Mouse (Mus musculus): Measurements from ENCODE around the gene Susd6.

Susd6 gene

GRCm38 (mm10) chr12:80883278-80883677 is 93.0 kb downstream of the Susd6 start:
- DNase-seq: no peak

DNA sequence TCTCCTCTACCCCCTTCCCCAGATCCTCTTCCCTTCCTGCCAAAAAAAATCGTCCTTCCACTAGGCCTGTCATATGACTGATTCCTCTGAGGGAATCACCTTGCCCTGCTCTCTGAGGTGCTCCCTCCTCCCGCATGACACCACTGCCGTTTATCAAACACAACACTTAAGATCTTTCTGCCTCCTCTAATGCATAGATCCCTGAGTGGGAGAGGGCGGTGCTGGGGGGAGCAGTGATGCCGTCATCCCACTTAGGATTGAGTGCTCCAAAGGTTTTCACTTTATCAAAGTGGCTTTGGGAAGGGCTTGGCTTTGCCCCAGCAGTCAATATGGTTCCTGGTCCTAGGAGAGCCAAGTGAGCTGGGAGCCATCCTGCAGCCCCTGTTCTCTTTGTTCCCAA is 93.6 kb downstream of the Susd6 start:
- DNase-seq: no peak

DNA sequence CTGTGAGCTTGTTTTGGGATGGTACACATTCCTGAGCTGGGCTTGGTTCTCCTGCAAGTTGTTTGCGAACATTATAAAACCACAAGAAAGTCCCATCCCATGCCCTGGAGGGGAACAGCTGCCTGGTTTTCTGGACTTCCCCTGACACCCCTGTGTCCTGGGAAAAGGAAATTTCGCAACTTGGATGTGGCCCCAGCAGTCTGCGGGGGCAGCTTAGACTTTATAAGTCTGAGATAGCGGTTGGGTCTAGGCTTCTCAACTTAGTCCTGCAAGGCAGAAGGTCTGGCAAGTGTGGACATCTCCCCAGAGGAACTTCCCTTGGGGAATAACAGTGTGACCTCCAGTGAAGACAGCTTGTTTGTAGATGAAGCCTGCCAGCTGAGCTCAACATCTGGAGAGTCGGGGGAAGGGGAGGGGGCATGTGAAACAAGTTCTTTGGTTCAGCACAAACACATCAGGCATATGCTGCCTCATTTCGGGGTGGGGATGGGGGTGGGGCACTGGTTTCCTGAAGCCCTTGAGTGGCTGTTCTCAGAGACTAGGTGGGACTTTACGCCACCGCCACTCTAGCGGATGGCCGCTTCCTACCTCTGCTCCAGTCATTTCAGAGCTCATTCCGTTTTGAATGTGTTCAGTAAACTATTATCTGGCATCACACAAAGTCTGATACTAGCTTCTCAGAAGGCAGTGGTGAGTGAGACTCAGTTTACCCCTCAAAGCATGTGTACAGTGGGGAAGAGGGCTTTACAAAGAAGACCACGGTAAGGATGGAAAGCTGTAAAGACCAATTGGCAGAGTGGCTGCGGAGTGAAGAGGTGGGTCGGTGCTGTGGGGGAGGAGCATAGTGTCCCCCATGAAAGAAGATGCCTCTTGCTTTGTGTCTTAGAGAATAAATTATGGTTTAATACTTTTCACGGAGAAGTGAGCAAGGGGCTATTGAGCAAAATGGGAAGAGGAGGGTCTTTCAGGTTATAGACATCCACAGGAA is 95.3 kb downstream of the Susd6 start:
- DNase-seq: no peak

GRCm38 (mm10) chr12:80887036-80887435 is 96.7 kb downstream of the Susd6 start:
- no peak for DNase-seq

GRCm38 (mm10) chr12:80889331-80889730 is 99.0 kb downstream of the Susd6 start:
- DNase-seq: no peak

- DNase-seq: no peak
Measured at GRCm38 (mm10) chr12:80891074-80891473, 100.8 kb downstream of the Susd6 start.

DNA sequence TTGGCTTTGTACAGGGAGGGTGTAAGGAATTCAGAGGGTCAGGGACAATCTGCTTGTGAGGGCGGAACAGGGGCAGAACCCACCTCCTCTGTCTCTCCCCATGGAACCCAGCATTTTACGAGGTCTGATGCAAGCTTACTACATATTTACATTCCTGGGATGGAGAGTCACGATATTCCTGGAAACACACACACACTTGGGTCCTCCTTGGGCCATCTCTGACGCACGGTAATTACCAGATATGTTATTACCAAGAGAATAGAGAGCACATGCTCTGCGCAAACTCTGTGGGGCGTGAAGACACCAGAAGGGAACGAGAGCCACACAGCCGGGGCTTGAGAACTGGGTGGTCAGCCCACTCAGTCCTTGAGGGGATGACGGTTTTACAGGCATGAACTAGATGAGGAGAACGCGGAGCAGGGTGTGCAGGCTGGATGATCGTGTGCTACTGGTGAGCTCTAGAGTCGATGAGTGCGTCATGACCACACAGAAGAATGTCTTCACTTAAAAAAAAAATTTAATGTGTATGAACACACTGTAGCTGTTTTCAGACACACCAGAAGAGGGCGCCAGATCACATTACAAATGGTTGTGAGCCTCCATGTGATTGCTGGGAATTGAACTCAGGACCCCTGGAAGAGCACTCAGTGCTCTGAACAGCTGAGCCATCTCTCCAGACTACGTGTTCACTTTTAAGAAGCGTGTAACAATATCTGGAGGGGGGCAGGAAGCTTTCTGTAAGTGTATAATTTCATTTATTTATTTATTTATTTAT is 103.6 kb downstream of the Susd6 start:
- peak in 1 of 2 experiments; percentile 24 for DNase-seq

GRCm38 (mm10) chr12:80894973-80895570 is 104.8 kb downstream of the Susd6 start:
- peak; percentile 82 to 84 for DNase-seq

DNA sequence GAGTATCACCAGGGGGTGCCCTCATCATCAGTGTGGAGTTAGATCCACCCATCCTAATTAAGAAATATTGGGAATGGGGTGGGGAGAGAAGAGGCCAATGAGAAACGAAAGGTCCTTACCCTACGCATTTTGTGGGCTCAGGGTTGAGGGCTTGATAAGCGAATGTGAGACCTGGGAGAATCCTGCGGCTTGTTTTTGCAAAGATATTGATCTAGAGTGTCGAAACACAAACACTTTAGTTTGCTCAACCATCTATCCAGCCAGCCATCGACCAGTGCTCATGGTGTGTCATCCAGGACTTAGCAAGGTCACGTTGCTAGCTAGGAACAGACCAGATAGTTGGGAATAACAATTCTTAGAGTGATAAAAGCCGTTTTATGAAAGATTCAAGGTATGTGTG is 119.3 kb downstream of the Susd6 start:
- DNase-seq: no peak

GRCm38 (mm10) chr12:80917764-80918163 is 127.5 kb downstream of the Susd6 start:
- no peak for DNase-seq

DNA sequence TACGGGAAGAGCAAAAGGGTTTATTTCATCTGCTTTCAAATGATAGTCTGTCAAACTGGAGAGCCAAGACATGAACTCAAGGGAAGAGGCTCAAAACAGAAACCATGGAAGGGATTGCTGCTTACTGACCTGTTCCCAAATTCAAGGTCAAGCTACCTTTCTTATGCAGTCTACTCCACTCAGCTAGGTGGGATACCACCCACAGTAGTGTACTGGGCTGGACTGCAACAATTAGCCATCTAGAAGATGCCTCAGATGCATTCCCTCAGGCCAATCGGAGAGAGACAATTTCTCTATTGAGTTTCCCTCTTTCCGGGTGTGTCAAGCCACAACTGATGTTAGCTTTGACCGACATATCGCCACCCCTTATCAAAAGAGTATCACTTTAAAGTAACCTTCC is 131.0 kb downstream of the Susd6 start:
- no peak for DNase-seq

DNA sequence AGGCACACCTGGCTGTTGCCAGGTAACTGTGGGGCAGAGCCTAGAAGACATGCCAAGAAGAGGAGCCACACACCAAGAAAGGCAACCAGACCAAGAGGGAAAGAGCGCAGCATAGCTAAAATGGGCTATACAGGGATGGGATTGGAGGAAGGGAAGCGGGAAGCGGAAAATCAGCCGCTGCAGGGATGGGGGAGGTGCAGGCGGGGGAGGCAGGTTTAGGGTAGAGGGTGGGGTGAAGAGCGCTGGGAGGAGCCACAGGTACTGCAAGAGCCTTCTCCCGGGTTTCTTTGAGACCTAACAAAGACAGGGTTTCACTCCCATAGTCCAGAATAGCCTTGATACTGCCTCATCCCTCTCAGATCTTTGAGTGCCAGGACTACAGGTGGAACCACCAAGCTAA is 132.6 kb downstream of the Susd6 start:
- DNase-seq: no peak

- DNase-seq: no peak
Measured at GRCm38 (mm10) chr12:80923602-80924001, 133.3 kb downstream of the Susd6 start.

GRCm38 (mm10) chr12:80924205-80924604 is 133.9 kb downstream of the Susd6 start:
- no peak for DNase-seq

DNA sequence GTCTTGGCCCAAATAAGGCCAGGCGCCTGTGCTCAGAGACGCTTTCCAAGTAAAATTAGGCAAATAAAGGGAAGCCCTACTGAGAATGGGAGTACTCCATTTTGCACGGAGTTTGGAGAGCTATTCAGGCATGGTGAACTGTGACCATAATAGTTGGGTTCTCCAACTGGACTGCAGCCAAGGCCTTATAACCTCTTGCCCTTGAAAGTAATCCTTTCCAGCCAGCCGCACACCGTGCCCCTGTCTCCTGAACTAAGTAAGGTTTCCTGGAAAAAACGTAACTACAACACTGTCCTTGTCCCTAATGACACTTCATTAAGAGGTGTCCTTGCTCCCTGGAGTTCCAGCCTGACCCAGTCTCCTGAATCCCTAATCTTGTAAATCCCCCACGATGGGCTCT is 135.6 kb downstream of the Susd6 start:
- no peak for DNase-seq

DNA sequence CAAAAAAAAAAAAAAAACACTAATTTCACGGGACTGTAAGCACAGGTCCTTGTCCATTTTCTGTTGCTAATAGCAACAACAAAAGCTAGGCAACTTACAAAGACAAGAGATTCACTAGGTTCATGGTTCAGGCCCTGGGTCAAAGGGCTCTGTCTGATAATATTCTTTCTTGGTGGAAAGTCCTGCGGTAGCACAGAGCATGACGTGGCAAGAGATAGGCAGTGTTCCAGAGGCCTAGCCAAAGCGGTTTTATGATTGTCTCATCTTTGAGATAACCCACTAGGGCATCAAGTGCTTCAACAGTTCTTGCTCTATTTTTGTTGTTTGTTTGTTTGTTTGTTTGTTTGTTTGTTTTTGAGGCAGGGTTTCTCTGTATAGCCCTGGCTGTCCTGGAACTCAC is 136.2 kb downstream of the Susd6 start:
- DNase-seq: no peak

GRCm38 (mm10) chr12:80927518-80927917 is 137.2 kb downstream of the Susd6 start:
- no peak for DNase-seq

GRCm38 (mm10) chr12:80928881-80929280 is 138.6 kb downstream of the Susd6 start:
- DNase-seq: no peak

DNA sequence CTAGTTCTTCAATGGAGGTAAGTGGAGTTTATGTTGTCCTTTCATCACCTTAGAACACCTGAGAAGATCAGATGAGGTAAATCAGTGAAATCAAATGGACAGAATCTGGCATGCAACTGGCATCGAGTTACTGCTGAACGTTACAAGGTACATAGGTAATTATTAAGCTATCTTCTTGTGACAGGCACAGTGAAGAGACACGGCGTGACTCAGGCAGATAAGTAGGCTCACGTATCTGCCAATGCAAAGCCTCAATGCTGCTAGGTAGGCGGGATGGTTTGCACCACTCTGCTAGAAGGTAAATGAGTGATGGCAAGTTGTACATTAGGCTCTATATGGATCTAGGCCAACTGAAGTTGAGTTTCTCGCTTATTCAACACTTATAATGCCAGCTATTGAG is 139.8 kb downstream of the Susd6 start:
- no peak for DNase-seq
